Mouse (Mus musculus) cerebellum, adult 11-12 months (tissue): ENCODE measurements around the gene Lama1.

Source experiments
- DNase-seq: peaks from one replicate; pipeline ENCODE4 v3.0.0; 2022

Gene Lama1

GRCm38 (mm10) chr17:67696694-67697386 lies at the start of gene Lama1:
Gene Lama1 (plus strand): TSS chr17:67697259.
- DNase-seq: no peak

DNA sequence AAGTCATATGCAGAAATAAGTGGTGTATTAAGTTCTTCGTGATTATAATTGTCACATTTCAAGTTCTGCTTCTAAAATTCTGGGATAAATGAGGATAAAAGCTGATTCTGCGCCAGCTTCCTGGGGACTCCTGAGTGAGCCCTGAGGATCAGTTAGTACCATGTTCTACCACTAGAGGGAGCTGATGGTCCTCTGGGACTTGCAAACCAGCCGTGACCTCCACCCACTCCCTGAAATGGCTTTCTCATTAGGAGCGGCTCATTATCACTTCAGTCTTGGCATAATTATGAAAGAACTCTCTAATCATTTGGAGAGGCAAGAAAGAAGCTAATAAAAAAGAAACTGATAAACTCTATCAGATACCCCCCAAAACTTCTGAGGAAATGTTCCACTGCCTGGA lies 45.6 kb upstream of the Lama1 start:
- no peak for DNase-seq

DNA sequence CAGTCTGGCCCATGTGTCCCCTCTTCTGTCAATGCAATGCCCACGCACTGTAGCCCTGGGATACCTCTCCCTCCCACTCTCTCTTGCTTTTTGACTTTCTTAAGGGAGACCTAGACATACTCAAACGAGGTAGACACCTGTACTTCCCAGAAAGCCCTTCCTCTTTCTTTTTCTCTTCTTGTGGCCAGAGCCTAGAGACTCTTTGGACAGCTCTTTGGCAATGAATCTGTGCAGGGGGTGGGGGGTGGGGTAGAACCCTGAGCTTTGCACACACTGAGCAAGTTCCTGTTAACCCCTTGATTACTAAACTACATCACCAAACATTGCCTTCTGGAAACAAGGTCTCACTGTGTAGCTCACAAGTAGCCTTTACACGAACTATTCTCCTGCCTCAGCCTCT lies 32.8 kb upstream of the Lama1 start:
- no peak for DNase-seq

GRCm38 (mm10) chr17:67666981-67667380 lies 30.1 kb upstream of the Lama1 start:
- DNase-seq: no peak

DNA sequence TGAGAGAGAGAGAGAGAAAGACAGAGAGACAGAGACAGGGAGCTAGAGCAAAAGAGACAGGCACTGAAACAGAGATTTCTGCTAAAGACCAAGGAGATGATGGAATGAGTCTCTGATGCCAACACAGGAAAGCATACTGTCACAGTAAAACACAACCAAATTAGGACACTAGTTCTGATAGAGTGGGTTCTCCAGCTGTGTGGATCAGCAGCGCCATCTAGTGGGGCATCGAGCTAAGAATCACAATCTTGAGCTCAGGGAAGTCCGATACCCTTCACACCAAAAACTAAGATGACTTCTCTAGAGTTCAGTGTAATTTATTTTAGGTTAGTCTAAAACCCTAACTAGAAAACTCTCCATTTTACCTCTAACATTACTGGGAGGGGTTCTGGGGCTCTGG lies 29.1 kb upstream of the Lama1 start:
- DNase-seq: no peak

DNA sequence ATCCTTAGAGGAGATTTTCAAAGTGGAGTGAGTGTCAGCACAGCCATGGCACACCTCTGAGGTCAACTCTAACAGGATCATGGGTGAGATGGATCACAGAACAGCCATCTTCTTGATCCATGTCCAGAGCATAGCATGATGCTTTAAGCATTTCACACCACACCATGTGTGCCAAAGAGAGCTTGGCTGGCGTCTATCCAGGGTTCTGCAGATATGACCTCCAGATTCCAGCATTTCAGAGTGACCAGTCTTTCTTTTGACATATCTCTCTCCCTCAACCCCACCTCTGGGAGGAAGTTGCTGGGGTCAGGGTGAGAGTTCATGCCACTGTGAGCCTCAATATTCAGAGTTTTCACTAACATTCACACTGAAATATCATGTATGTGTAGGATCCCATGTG lies 18.5 kb upstream of the Lama1 start:
- no peak for DNase-seq

DNA sequence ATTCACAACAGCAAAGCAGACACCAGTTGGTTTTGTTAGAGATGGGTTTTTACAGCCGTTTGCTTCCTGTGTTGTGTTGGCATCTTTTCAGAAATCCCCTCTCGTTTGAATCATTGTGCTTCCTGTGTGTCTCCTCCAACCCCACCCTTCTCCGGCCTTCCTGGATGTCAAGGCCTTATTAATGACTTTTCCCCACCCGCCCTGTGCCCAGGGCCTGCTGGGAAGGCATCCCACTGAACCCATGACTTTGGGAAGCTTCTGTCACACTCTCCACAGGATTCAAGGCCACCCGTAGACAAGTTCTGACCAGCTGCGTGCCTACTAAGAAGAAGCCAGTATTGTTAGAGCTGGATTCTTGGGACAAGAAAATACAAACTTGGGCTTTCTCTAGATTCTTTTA lies 16.0 kb upstream of the Lama1 start:
- no peak for DNase-seq

DNA sequence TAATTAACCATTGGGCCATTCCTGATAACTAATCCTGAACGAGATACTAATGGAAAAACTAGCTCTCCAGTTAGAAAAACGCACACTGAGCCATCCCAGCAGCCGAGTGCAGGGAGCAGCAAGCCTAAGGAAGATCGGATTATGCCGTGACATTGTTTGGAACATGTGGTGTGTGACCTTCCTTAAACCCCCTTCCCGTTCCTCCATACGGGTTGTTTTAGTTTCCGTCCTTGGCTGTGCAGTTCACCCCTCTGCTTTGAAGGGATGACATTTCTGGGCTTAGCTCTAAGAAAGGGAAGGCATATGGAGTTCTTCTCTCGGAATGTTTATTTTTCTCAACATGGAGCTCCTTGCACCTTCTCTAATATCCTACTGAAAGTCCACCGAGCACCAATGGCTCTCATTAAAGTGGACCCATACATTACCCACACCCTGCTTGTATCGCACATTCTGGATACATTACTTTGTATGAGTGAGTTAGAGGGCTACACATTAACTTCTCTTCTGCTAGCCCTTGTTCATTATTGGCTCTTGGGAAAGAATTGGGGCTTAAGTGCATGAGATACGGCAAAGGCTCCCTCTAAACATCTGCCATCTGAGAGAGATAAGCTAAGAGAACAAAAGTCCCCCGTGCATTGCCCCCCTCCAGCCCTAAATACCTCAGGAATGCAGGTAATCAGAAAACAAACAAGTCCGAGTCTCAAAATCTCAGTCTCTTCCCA lies 11.9 kb upstream of the Lama1 start:
- no peak for DNase-seq

GRCm38 (mm10) chr17:67687505-67687904 lies 9.6 kb upstream of the Lama1 start:
- no peak for DNase-seq

- DNase-seq: no peak
Measured at GRCm38 (mm10) chr17:67690689-67691088, 6.4 kb upstream of the Lama1 start.

DNA sequence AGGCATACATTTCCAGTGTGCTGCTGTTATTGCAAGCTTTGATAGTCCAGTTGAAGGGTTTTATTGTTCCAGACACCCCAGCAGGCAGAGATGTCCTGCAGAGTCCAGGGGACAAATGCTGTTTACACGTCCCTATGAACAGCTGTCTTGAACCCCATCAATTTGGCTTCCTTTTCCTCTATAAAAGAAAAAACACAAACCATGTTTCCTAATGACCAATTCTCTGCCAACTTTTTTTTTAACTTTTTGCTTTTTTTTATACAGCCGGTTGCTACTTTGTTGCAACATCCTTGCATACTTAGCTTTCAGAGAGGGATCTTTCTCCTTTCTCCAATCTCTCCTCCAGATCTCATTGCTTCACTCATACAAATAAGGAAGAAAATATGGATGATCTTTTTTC lies 4.4 kb upstream of the Lama1 start:
- no peak for DNase-seq

GRCm38 (mm10) chr17:67693861-67694260 lies 3.2 kb upstream of the Lama1 start:
- no peak for DNase-seq

DNA sequence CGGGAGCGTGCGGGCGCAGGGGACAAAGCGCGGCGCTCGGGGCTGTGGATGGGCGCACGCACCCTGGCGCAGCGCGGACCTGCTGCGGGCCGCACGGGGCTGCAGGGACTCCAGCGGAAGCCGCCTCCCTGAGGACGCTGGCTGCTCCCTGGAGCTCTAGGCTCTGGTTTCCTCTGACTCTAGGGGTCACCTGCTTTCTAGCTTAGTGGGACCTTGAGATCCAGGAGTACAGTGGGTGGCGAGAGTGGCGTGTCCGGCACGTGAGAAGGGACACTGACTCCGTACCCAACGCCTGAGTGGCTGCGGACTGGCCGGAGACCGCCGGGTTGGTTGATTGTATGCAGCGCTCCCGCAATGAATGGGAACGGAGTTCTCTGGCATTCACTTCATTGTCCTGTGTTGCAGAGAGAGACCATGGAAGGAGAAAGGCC lies 417 bp downstream of the Lama1 start:
- DNase-seq: no peak

DNA sequence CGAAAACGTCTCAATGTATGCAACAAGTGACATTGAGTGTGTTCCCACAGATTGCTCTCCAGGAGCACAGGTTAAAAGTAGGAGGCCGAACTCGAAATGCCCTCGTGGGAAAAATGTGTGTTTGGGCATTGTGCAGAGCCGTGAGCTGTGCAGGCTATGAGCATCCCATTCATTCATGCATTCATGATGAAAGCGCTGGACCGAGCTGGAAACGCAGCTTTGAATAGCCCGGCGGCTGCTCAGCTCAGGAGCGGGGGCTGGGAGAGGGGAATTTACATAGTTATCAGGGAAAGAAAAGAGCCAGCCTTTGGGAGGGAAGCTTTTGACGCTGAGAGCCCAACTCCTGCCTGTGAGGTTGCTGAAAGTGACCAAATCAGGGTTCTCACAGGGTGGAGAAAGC lies 1.2 kb downstream of the Lama1 start:
- DNase-seq: no peak

DNA sequence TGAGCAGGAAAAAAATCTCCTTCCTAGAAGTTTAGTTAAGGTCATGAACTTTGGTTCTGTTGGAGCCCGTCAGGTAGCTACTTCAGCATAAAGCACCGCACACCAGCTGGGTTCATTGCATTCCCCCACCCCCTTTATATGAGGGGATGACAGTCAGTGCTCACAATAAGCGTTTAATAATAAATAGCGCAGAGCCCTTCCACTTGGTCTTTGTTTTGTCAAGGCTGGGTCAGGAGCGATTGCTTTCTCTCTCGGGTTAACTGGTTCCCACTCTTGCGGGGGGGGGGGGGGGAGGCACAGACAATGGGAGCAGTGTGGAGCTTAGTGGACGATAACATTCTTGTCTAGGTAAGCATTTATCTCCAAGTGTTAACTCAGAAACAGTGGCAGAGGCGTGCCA lies 4.7 kb downstream of the Lama1 start:
- no peak for DNase-seq

DNA sequence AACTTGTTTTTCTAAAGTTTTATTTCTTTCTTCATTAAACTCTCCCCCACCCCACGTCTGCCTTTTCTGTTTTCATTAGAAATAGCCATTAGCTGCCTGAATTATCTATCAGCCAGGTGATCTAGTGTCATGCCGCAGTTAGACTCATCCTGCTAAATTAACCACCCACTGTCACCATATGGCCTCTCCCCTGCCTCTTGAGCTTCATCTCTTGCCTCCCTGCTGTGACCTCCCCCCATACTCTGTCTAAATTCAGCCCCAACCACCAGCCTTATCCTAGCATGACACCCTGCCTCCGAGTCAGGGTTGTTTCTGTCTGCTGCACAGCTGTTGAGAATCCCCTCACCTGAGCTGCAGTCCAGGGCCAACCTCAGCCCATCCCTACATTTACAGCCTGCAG lies 5.9 kb downstream of the Lama1 start:
- no peak for DNase-seq

GRCm38 (mm10) chr17:67705035-67705769 lies 8.1 kb downstream of the Lama1 start:
- DNase-seq: no peak

- no peak for DNase-seq
Measured at GRCm38 (mm10) chr17:67706372-67706771, 9.3 kb downstream of the Lama1 start.

DNA sequence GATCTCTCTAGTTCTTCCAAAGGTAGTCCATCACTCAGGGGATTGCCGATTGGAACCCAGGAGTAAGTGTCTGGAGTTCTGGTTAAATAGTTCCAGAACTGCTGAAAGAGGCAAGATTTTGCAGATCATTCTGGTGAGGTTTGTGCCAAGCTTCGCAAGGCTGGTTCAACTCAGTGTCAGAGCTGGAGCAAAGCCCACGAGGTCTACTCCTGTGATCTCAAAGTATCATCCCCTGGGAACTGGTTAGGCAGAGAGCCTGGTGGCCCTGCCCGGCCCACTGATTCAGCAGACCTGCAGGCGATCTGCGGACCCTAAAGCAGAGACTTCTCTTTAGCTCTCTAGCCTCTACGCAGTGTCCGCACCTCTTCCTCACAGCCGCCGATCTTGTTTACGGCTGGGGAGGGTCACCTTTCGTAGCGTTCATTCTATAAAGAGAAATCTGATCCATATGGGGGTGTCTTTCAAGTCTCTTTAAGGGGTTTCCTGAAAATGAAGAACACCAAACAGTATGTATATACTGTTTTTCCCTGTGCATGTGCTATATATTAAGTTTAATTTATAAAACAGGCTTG lies 10.8 kb downstream of the Lama1 start:
- DNase-seq: no peak

GRCm38 (mm10) chr17:67710377-67710781 lies 13.3 kb downstream of the Lama1 start:
- DNase-seq: no peak

DNA sequence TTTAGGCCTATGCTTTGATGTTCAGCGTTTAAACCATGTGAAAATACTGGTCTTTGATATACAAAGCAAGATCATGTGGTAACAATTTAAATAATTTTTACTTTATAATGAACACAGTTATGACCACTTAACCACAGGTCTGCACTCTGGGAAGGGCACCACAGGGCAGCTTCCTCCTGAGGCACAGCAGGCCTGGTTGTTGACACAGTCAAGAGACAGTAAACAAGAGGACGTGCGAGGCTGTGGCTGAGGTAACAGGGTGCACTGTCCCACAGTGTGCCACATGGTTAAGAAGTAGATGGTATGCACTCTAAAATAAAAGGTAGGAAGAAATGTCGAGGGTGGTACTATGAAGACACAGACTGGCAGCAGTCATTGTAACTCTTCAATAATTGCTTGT lies 14.3 kb downstream of the Lama1 start:
- no peak for DNase-seq

DNA sequence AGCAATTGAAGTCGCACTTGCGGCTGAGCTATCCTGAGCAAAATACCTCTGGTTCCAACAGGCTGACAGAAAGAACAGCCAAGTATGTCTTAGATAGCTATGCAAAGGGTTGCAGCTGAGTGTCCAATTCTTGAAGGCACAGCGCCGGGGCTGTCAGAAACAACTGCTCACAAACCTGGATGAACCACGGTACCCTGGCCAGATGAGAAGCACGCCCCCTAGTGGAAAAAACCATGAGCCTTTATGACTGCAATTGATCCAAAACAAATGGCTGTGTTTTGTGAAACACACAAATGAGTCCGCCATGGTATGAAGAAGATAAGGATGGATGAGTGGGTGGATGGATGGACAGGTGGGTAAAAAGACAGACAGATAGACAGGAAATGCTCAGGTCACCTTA lies 15.9 kb downstream of the Lama1 start:
- no peak for DNase-seq

- DNase-seq: no peak
Measured at GRCm38 (mm10) chr17:67715466-67715865, 18.4 kb downstream of the Lama1 start.

DNA sequence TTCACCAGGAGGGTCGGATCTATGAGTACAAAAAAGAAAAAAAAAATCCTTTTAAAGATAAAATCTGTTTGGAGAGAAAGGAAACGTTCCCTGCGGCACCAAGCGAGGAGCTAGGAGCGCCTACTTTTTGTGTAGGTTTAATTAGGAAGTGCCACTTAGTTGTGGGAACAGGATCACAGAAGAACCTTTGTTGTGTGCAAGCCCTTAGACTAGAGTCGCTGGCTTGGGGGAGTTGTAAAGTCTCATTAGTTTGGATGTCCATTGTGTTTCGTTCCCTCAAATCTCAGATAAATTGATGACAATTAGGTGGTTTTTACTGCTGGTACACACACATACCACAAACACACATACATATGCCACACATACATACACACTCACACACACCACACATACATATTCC lies 25.0 kb downstream of the Lama1 start:
- no peak for DNase-seq
